Mouse (Mus musculus) WW6 (cell line): ENCODE results near the gene Spice1.

Experiments used
- DNase-seq: peaks from one replicate; pipeline ENCODE4 v3.0.0-alpha.2; 2013; ENCODE audit warnings: low read depth, low spot score

Spice1 gene

DNA sequence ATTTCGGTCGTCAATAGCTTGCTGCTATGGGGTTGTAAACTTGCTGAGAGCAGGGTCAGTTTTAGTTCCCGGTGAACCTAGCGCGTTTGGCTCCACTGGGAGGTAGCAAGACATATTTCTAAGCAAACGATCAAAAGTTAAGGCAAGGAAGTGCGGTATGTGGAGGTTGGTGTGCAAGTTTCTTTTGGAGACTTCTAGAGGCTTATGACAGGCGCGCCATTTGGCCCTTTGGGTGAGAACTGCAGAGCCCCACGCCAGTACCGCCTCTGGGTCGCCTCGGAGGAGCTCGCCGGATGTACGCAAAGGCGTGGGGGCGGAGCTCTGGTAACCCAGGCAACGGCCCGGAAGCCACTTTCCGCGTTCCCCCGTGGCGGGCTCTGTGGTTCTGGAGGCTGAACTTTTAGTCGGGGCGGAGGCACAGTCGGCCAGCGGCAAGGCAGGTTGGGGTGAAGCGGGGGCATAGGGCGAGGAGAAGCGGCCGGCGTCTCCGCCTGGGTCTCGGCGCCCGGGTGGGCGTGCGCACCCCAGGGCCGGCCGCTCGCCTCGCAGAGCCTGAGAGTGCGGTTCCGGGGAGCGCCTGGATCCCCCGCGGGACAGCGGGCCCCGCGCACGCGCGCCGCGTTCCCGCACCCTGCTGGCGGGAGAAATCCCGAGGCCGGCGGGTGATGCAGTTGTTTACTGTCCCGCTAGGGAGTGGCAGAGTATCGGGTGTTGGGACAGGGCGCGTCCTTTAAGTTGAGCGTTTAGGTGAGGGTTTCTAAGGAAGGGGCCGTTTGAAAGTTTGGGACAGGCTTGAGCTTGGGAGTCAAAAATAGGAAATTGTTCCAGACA lies at the start of gene Spice1:
TSS of gene Spice1 (plus strand) at position 51 of the 831 bp plus-strand sequence.
- peak; percentile 84 for DNase-seq

DNA sequence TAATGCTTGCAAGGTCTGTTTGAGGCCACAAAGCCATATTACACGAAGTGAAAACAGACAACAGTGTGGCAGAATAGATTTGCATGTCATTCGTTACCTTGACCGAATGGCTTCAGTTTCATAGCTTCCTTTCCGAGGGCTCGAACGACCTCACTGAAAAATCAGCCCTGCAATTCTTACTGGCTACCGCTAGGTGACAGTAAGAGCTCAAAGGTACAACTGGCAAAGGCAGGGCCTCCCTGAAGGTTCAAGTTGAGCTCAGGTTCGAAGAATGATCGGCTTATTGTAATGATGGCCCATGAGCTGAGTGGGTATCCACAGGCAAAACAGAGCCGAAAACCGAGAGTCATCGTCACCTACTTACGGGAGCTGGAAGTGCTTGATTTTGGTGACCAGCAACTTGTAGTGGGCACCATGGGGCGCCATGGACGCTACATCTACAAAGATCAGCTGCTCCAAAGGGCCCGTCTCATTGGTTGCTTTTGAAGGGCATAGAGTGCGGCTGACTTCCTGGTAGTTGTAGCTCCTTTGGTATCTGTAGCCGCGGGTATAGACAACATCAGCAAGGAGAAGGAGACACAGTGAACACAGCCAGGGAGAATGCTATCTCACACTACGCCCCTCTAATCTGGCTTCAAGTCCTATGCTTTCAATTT lies 47.4 kb upstream of the Spice1 start:
- DNase-seq: peak; percentile 33

GRCm38 (mm10) chr16:44302126-44302892 lies 44.6 kb upstream of the Spice1 start:
- DNase-seq: no peak

GRCm38 (mm10) chr16:44303822-44304221 lies 43.1 kb upstream of the Spice1 start:
- no peak for DNase-seq

- no peak for DNase-seq
Observed at GRCm38 (mm10) chr16:44305606-44306005, 41.3 kb upstream of the Spice1 start.

DNA sequence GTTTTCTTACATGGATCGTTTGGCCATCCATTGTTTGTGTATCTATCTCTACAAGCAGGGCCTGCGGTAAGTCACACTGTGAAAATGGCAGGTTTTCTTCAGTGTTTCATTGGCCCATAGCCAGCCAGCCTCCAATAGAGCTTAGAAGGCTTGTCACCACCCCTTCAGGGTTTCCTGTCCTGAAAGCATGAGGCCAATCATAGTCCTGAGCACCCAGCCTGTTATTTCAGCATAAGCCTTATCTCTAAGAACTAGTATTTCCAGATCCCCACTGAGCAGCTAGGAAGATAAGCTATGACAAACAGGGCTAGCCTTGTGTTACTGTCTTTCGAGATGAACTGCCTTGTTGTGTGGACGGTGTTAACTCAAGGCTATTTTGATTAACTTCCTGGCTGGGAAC lies 33.5 kb upstream of the Spice1 start:
- no peak for DNase-seq

- DNase-seq: no peak
Observed at GRCm38 (mm10) chr16:44316350-44316749, 30.6 kb upstream of the Spice1 start.

DNA sequence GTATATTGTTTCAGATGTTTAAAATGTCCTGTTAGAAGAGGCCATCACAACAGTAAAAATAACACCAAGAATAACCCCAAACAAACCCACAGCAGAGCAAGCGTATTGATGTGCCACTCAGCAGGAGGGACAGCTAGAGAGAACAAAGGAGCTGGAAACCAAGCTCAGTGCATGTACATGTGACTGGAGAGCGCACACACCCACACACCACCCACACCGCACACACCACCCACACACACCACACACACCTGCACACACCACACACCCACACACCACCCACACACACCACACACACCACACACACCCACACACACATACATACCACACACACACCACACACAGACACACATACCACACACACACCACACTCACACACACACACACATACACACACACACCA lies 26.7 kb upstream of the Spice1 start:
- no peak for DNase-seq

DNA sequence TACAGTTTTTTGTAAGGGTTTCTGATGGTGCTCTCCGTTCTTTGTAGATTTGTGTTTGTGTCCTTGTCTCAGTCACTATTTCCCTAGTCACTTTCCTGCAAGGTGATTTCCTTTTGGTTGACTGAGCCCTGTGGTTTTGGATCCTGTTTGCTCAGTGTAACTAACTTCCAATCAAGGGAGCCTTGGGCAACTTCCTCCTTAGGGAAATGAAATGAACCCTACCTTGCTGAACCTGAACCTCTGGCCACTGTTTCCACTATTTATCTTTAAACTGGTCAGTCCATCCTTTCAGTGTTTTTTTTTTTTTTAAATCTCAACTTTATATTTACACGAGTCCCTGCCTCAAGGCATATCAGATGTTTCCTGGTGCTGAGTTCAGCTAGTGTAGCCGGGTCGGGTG lies 18.3 kb upstream of the Spice1 start:
- no peak for DNase-seq

DNA sequence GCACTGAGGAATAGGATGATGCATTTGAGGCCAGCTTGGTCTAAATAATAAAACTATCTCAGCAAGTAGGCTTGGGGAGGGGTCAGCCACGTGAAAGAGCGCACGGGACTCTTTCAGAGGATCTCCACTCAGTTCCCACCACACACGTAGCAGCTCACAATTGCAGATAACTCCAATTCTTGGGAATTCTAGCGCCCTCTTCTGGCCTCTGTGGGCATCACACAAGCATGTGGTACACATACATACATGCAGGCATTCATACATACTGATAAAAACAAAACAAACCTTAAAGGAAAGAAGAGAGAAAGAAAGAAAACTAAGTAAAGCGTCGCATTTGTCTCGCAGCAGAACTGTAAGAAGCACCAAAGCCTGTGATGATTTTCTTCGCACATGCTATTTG lies 16.3 kb upstream of the Spice1 start:
- no peak for DNase-seq

DNA sequence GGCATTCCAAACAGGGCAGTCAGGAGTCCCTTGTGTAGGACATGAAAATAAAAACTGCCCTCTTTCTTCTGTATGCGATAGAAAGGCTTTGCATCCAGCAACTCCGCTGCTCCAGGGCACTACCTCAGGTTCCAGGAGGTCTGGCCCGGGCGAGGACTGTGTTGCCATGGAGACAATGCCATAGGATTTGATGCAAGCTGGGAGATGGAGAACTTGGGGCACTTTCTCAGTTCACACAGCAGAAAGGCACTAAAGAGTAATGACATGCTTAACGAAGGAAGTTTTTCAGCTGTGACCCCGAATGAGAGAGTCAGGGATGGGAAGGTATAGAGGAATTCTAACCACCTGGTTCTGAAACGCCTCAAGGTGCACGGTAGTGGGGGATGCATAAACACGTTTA lies 15.8 kb upstream of the Spice1 start:
- DNase-seq: no peak

GRCm38 (mm10) chr16:44331671-44331994 lies 15.3 kb upstream of the Spice1 start:
- no peak for DNase-seq

- no peak for DNase-seq
Observed at GRCm38 (mm10) chr16:44331995-44332860, 14.7 kb upstream of the Spice1 start.

- DNase-seq: no peak
Observed at GRCm38 (mm10) chr16:44332861-44333284, 14.0 kb upstream of the Spice1 start, which contains the start of gene Sidt1. Sidt1 (minus strand) TSS chr16:44333196.

DNA sequence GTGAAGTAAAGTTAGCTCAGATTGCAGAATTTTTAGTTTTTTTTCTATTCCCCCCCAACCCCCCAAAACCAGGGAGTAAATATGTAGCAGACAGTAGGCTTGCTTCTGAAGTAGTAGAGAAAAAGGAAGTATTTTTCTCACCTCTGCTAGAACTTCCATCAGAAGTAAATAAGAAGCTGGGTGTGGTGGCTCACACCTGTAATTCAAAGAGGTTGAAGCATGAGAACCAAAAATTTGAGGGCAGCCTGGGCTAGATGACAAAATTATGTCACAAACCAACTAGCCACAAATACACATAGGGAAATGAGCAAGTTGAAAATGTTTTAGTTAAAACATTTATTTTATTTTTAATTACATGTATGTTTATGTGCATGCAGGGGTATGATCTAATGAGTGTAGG lies 9.4 kb upstream of the Spice1 start:
- DNase-seq: no peak

DNA sequence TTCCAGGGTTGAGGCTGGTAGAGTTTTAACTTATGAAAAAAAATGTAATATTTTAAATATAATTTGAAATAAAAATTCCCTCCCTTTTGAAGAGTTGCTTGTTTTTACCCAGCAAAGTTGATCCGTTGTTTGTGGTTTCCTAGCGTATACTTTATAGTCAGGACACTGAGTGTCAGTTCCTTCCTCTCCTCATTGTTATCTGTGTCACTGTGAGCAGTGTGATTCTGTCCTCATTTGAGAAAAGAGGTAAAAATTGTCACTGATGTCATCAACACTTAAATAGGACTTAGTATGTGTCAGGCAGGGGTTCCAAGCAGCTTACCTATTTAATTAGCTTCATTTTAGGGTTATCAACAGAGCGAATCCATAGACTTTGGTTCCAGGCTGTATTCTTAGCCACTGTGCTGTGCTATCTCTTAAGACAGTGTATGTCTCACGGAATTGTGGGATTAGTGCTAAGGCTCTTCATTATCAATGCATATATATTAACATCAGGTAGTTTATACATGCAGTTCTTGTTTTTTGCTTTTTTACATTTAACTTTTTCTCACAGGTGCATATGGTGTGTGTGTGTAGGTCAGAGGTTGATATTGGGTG lies 3.0 kb downstream of the Spice1 start:
- no peak for DNase-seq

- no peak for DNase-seq
Observed at GRCm38 (mm10) chr16:44356291-44356690, 9.4 kb downstream of the Spice1 start.

GRCm38 (mm10) chr16:44357571-44358268 lies 10.8 kb downstream of the Spice1 start:
- DNase-seq: peak; percentile 63

DNA sequence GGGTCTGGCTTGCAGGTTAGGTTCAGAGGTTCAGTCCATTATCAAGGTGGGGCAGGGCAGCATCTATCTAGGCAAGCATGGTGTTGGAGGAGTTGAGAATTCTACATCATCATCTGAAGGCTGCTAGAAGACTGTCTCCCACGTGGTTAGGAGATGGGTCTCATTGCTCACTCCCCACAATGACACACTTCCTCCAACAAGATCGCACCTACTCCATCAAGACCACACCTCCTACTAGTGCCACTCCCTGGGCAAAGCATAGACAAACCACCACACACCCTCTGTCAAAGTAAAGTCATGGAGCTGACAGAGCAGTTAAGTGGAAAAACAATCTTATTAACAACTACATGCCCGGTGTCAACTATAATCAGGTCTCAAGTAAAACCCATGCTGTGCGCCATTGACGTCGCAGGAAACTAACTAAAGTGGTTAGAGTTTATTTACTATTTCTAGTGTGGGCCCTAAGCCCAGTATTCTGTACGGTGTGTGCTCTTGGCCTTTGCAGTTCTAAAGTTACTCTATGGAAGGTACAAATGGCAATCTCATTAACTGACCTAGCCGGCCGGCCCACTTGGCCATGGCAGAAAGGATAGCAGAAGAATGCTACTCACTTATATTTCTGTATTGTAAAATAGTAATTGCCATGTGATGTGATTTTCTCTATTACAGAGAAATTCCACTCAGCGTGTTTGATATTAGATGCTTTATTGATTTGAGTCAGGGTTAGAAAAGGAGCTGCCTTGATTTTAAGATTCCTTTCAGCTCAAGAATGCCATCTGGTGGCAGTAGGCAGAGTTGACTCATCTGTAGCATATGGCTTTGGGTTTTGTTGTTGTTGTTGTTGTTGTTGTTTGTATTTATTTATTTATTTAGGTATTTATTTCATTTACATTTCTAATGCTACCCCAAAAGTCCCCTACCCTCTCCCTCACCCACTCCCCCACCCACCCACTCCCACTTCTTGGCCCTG lies 15.3 kb downstream of the Spice1 start:
- DNase-seq: no peak
